Mouse (Mus musculus) gastrocnemius, postnatal 4 days (tissue): ENCODE results near the gene Nhlrc2. TPM values are rescaled to one million over a fixed set of nuclear protein-coding genes. Genes with fewer than 3 reads are reported as not detected.

Experiments
- DNase-seq, 2 experiments: peaks; one replicate each; pipeline ENCODE4 v3.0.0; 2021 to 2022; ENCODE audit warnings: low spot score in 2 of 2, mixed read lengths in 2 of 2
- total RNA-seq, 2 experiments: library from RNA; stranded (reverse); gene quantifications; 2 replicates each; pipeline ENCODE4 v1.2.3; 2021

Nhlrc2 gene
- total RNA-seq, 2 experiments from 2014 or later = 15.2 to 16.4 TPM

GRCm38 (mm10) chr19:56614131-56614530, 66.1 kb downstream of the Nhlrc2 start:
- no peak for DNase-seq

GRCm38 (mm10) chr19:56618845-56619244, 70.8 kb downstream of the Nhlrc2 start:
- no peak for DNase-seq

GRCm38 (mm10) chr19:56619546-56619945, 71.5 kb downstream of the Nhlrc2 start:
- DNase-seq = no peak

GRCm38 (mm10) chr19:56621876-56622275, 73.8 kb downstream of the Nhlrc2 start:
- no peak for DNase-seq

DNA sequence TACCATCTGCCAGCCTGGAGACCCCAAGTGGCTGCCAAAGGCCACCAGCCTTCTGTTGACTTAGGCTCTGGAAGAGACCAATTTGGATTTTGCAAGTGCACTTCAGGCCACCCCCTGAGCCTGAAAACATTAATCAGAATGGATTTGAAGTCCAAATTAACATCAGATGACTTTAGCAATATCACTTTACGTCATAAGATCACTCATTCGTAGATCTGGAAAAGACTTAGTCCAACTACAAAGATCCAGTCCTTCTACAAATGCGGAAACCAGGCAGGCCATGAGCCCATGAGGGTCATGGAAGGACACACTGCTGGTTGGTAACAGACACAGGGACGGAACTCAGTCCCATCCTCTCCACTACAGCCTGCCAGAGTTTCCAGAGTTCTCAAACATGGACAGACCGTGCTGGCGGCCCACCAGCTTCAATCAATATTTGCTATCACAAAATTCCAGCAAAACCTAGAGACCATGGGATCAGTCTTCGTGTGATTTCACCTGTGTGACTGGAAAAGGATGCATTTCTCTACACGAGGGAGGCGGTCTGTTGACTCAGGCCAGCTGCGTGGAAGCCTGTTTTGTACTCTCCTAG, 79.9 kb downstream of the Nhlrc2 start:
- DNase-seq = no peak

GRCm38 (mm10) chr19:56629647-56630046, 81.6 kb downstream of the Nhlrc2 start:
- DNase-seq = no peak

GRCm38 (mm10) chr19:56631017-56631416, 83.0 kb downstream of the Nhlrc2 start:
- no peak for DNase-seq

DNA sequence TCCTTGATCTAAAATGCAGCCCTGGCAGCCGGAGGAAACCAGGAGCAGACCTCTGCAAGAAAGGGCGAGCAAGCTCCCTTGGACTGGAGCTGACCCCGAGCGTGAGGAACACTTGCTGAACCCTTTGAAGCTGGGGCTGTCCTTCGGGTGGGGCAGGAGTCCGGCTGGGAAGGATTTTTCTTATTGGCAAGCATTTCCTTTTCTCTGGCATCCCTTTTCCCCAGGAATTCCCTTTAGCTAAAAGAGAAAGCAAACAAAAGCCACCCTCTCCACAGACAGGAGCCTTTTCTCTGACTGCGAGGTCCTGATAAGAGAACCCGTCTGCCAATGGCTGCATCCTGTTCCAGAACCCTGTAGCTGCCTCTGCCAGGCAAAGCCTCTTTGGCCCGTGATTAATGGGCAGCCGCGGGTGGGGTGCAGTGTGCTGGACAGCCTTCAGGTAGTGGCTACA, 83.4 kb downstream of the Nhlrc2 start:
- DNase-seq = no peak

DNA sequence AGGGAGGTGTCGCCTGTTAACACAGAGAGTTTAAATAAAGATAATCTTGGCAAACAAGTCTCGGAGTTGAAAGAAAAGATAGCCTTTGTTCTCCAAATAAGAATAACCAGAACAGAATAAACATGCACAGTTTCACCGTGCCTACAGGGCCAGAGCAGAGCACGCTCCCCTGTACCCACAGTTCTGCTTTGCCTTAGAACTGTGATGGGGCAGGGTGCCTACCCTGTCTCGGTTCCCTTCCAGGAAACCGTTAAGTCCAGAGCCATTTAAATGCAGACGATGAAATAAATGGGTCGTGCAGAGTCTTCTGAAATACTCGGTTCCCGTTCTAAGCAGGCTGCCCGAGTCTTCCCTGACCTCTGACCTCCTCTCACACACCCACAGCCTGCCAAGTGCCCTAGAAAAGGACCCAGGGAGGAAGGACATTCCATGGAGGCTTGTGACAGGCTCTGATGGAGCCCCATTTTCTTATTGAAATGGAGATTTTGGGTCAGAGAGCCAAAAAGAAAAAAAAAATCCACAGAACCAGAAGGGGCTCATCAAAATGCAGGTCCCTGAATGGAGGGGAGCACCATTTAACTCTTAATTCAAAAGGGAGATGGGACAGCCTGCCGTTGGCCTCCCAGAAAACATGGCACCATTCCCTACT, 89.1 kb downstream of the Nhlrc2 start:
- DNase-seq = no peak

GRCm38 (mm10) chr19:56637684-56638049, 89.6 kb downstream of the Nhlrc2 start:
- no peak for DNase-seq

- no peak for DNase-seq
Measured at GRCm38 (mm10) chr19:56647451-56648120, 99.5 kb downstream of the Nhlrc2 start.

- no peak for DNase-seq
Measured at GRCm38 (mm10) chr19:56651262-56651661, 103.2 kb downstream of the Nhlrc2 start.

GRCm38 (mm10) chr19:56652034-56652962, 104.2 kb downstream of the Nhlrc2 start:
- peak; percentile 48 to 71 for DNase-seq

Other genes starting within 250 kb of the Nhlrc2 start
- 100 to 1,000 TPM; 293 to 350 TPM for gene Nrap, start 158.2 kb upstream of the Nhlrc2 start, total RNA-seq
- gene Casp7, start 151.1 kb upstream of the Nhlrc2 start, total RNA-seq = 10 to 100 TPM; 18.0 to 18.7 TPM
- gene Plekhs1, start 86.6 kb upstream of the Nhlrc2 start, total RNA-seq = under 1 TPM; 0.22 to 0.31 TPM
- gene Dclre1a, start within 50 bp of the Nhlrc2 start, total RNA-seq = 10 to 100 TPM in 1 of 2 experiments, 1 to 10 TPM in 1; 9.4 to 10.2 TPM
- 1 to 10 TPM; 1.4 to 1.9 TPM for gene Adrb1, start 173.9 kb downstream of the Nhlrc2 start, total RNA-seq